Mouse (Mus musculus) liver, adult 2 months (tissue): ENCODE data around the gene Trim33.

Experiments
- CTCF ChIP-seq: fragments of 200-500 bp; IDR thresholded peaks from 2 replicates; pipeline ENCODE4 v1.5.1; 2011; ENCODE audit warnings: low read depth, low read length, control low read depth
- POLR2A ChIP-seq: fragments of 200-500 bp; IDR thresholded peaks from 2 replicates; pipeline ENCODE4 v1.6.1; 2011; ENCODE audit warnings: low read length, control low read depth; ENCODE audit not compliant: insufficient read depth; ENCODE audit errors: extremely low read depth

DNA sequence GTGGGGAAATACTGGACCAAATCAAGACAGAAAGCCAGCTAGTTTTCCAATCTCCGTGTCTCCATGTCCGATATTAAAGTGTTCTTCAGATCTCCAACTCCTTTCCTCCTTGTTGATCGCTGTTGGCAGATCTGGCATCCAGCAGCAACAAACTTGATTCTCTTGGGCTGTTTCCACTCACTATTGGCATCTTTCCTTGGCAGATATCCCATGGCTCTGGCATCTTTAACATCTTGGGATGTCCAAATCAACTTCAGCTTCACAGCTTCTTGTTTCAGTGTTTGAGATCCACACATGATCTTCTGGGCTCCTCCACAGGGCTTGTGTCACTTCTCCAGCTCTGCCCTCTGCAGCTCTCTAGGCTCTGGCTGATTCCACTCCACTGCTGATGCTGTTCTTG lies 89.6 kb downstream of the Trim33 start:
- TF ChIP-seq CTCF, result no peak
- no peak for TF ChIP-seq POLR2A
